Mouse (Mus musculus) erythroblast, embryonic 14.5 days (primary cell): ENCODE measurements around the gene Plb1.

Source experiments
- GATA1 ChIP-seq: IDR thresholded peaks from 2 replicates; pipeline ENCODE4 v1.6.1; 2012; ENCODE audit warnings: low read length, inconsistent platforms, mixed read lengths
- TAL1 ChIP-seq: IDR thresholded peaks from 3 replicates; pipeline ENCODE4 v1.6.1; 2012; ENCODE audit warnings: low read length, inconsistent platforms, mixed read lengths

GRCm38 (mm10) chr5:32282345-32282744 lies 49.8 kb downstream of the Plb1 start:
- TF ChIP-seq GATA1 (no peak), TAL1 (no peak)
